ENCODE assay signal across 17 mouse cellular contexts in the genomic region with DNA sequence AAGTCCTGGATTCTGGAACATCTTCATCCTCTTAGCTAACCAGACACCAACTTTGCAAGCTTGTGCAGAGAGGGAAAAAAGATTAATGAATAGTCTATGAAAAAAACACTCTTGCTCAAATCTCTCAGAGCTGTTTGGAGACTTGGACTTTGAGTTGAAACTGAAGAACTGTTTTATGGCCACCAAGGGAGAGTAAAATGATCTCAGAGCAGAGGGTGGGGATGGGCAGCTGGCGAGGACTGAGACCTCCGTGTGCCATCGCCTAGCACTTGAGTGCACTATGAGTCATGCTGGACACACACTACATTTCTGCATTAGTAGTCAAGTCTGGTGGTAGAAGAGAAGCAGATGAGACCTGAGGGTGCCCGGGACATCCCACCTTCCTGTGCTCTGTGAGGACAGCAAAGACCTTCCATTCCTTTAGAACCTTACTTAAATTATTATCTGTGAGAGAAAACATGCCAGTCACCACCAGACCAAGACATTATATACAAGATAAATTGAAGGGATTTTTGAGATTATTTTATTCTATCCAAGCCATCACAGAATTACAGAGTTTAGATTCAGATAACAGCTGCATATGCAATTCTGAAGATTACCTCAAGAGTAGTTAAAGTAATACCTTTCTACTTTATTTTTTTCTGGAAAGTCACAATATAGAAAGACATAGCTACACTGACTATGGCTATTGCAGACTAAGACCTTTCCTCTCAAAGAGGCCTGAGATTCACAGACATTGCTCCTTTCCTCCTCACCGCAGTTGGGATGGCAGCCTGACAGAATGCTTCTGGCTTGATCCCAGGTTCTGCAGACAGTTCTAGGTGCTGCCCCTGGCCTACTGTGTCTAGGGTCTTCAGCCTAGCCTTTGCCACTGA.
DNase-seq lines count a peak whose midpoint lies in the region; ATAC-seq and TF ChIP-seq lines count a peak whose summit lies in the region.
"Had no signal": no experiment of that assay in that cellular context is flagged by ENCODE, and none has a peak within 500 bp of the region (broad histone marks: within the 10 kb centered on the region; RNA-seq: fewer than 3 reads in every experiment).

No protein-coding gene starts in this region.

- no peaks in the 10 kb centered on the region for H3K4me1 ChIP-seq in limb, embryonic 14.5 days (ENCODE audit: control insufficient read depth, insufficient read depth, low read length)
- no peaks in the 10 kb centered on the region for H3K4me1 ChIP-seq in limb, embryonic 10.5 days
- H3K4me1 ChIP-seq: embryonic facial prominence, embryonic 15.5 days; heart, embryonic 10.5 days; limb, embryonic 15.5 days; liver, embryonic 15.5 days had no signal

- no peak overlapping the region for H3K9ac ChIP-seq in limb, embryonic 14.5 days (ENCODE audit: low read depth, low read length, severe bottlenecking)
- H3K9ac ChIP-seq: embryonic facial prominence, embryonic 15.5 days; limb, embryonic 15.5 days; liver, embryonic 15.5 days had no signal

- no peaks in the 10 kb centered on the region for H3K27me3 ChIP-seq in limb, embryonic 14.5 days (ENCODE audit: control insufficient read depth, insufficient read depth, low read length)
- H3K27me3 ChIP-seq in limb, embryonic 10.5 days (ENCODE audit: low read depth, poor library complexity, severe bottlenecking): no peaks in the 10 kb centered on the region
- no peaks in the 10 kb centered on the region for H3K27me3 ChIP-seq in myocyte (ENCODE audit: control insufficient read depth, insufficient read depth, insufficient read length)
- H3K27me3 ChIP-seq: embryonic facial prominence, embryonic 15.5 days; limb, embryonic 15.5 days; liver, embryonic 15.5 days had no signal

- H3K79me2 ChIP-seq in myocyte (ENCODE audit: control insufficient read depth, insufficient read depth): no peaks in the 10 kb centered on the region

- no peak overlapping the region for H3ac ChIP-seq in myocyte (ENCODE audit: control insufficient read depth, insufficient read length)

- no peak for ATAC-seq in cerebellum, adult (ENCODE audit: insufficient number of reproducible peaks, low FRiP score, low TSS enrichment)
- ATAC-seq in limb, embryonic 14.5 days (ENCODE audit: low FRiP score, low read depth): no peak

- no peaks in the 10 kb centered on the region for H3K9me3 ChIP-seq in limb, embryonic 14.5 days (ENCODE audit: control insufficient read depth, low read length)
- H3K9me3 ChIP-seq in limb, embryonic 10.5 days (replicated peaks): no peaks in the 10 kb centered on the region
- H3K9me3 ChIP-seq: embryonic facial prominence, embryonic 15.5 days; heart, embryonic 10.5 days; limb, embryonic 15.5 days; liver, embryonic 15.5 days had no signal

- WGBS in limb, embryonic 14.5 days: 73% methylated on average over 5 of the region's 5 CpGs
- WGBS in limb, embryonic 10.5 days: 90% methylated on average over 5 of the region's 5 CpGs

- DNase-seq in cerebellum, postnatal 10 days: peak; percentile 17 to 39
- peak; percentile 20 for DNase-seq in limb, embryonic 14.5 days (ENCODE audit: low spot score)
- DNase-seq in limb, embryonic 10.5 days (ENCODE audit: low spot score): no peak
- peak; percentile 62 for DNase-seq in gastrocnemius, postnatal 25 days
- no peak for DNase-seq in layer of hippocampus, postnatal 14 days (ENCODE audit: low spot score in 2 of 2)
- no peak for DNase-seq in adrenal gland, postnatal 4 days (ENCODE audit: low spot score in 2 of 2)
- DNase-seq: adrenal gland, adult 8-10 months; cerebellum, postnatal 25 days; kidney, postnatal 4 days; spleen, adult 18-20 months; thymus, postnatal 25 days had no signal

- H3K4me3 ChIP-seq in limb, embryonic 14.5 days (replicated peaks; ENCODE audit: low read length): no peak overlapping the region
- no peak overlapping the region for H3K4me3 ChIP-seq in limb, embryonic 10.5 days
- no peak overlapping the region for H3K4me3 ChIP-seq in myocyte
- H3K4me3 ChIP-seq: embryonic facial prominence, embryonic 15.5 days; heart, embryonic 10.5 days; limb, embryonic 15.5 days; liver, embryonic 15.5 days had no signal

- H3K36me3 ChIP-seq in limb, embryonic 14.5 days (ENCODE audit: control insufficient read depth, insufficient read depth, low read length): no peaks in the 10 kb centered on the region
- H3K36me3 ChIP-seq in limb, embryonic 10.5 days: no peaks in the 10 kb centered on the region
- H3K36me3 ChIP-seq in myocyte (ENCODE audit: control insufficient read depth, insufficient read depth): no peaks in the 10 kb centered on the region
- H3K36me3 ChIP-seq: embryonic facial prominence, embryonic 15.5 days; heart, embryonic 10.5 days; limb, embryonic 15.5 days; liver, embryonic 15.5 days had no signal

- no peak overlapping the region for H3K4me2 ChIP-seq in limb, embryonic 14.5 days (replicated peaks; ENCODE audit: low read depth, low read length, severe bottlenecking)
- no peak overlapping the region for H3K4me2 ChIP-seq in myocyte (ENCODE audit: low read depth)
- H3K4me2 ChIP-seq: embryonic facial prominence, embryonic 15.5 days; limb, embryonic 15.5 days; liver, embryonic 15.5 days had no signal

- no peak for TF ChIP-seq POLR2A in limb, embryonic 14.5 days (IDR thresholded peaks at IDR 0.05; ENCODE audit: borderline replicate concordance, extremely low read depth, insufficient read depth, insufficient read length)
- no peak for TF ChIP-seq POLR2A in myocyte (IDR thresholded peaks at IDR 0.05; ENCODE audit: insufficient read length, low read depth)

- no peak overlapping the region for H3K27ac ChIP-seq in limb, embryonic 14.5 days (replicated peaks; ENCODE audit: low read depth, low read length)
- no peak overlapping the region for H3K27ac ChIP-seq in limb, embryonic 10.5 days
- H3K27ac ChIP-seq: embryonic facial prominence, embryonic 15.5 days; heart, embryonic 10.5 days; limb, embryonic 15.5 days; liver, embryonic 15.5 days had no signal

TF ChIP-seq in myocyte, 11 proteins besides CTCF, POLR2A, EP300 and RAD21:
- TF ChIP-seq MAX (IDR thresholded peaks at IDR 0.05; ENCODE audit: low read depth) (no peak), USF1 (IDR thresholded peaks at IDR 0.05; ENCODE audit: low read depth) (no peak), POLR2AphosphoS2 (IDR thresholded peaks at IDR 0.05; ENCODE audit: insufficient read length, low read depth) (no peak), MYOD1 (IDR thresholded peaks at IDR 0.05; ENCODE audit: control insufficient read depth in 1 of 3, insufficient read length in 2 of 3, low read depth in 2 of 3) (peak in 1 of 3 experiments; percentile 69), TCF12 (IDR thresholded peaks at IDR 0.05; ENCODE audit: insufficient read depth, poor library complexity, severe bottlenecking) (no peak), TCF3 (IDR thresholded peaks at IDR 0.05; ENCODE audit: insufficient read length, low read depth) (no peak), E2F4 (IDR thresholded peaks at IDR 0.05; ENCODE audit: insufficient read depth) (no peak), REST (IDR thresholded peaks at IDR 0.05; ENCODE audit: insufficient read depth, insufficient read length) (no peak), MYOG (IDR thresholded peaks at IDR 0.05; ENCODE audit: control insufficient read depth in 1 of 3, insufficient read depth in 1 of 3, insufficient read length in 2 of 3, low read depth in 2 of 3) (peak in 2 of 3 experiments; percentile 33 to 48)

Comparison
In these comparisons a context has a peak if more than half of its experiments do, and no peak if none do; other contexts are left out.
1. DNase-seq: peak in cerebellum, postnatal 10 days (2 of 2), limb, embryonic 14.5 days (single experiment) and gastrocnemius, postnatal 25 days (single experiment); none in limb, embryonic 10.5 days (single experiment), layer of hippocampus, postnatal 14 days (0 of 2) and adrenal gland, postnatal 4 days (0 of 2).